Mouse (Mus musculus) induced T-regulatory cell, adult 2 months (primary cell): ENCODE data around the gene Prkcd.

Experiments used
- DNase-seq: peaks from one replicate; pipeline ENCODE4 v3.0.0-alpha.2; 2012; ENCODE audit warnings: low read depth

Gene Prkcd

DNA sequence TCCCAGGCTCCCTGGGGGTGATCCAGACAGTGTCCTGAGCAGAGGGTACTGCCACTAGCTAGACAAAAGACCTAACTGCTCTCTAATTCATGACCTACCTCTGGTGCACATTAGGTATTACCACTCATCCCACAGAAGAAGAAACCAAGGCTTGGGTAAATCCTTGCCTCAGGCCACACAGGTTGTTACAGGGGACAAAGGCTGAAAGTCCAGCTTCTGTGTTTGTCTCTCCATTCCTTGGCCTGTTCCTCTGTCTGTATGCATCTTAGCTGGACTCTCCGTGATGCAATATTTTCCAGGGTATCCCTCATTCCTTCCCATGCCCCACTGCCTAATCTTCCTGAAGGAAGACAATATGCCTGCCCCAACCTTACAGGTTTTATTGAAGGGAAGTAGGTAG is 8.4 kb upstream of the Prkcd start:
- no peak for DNase-seq

DNA sequence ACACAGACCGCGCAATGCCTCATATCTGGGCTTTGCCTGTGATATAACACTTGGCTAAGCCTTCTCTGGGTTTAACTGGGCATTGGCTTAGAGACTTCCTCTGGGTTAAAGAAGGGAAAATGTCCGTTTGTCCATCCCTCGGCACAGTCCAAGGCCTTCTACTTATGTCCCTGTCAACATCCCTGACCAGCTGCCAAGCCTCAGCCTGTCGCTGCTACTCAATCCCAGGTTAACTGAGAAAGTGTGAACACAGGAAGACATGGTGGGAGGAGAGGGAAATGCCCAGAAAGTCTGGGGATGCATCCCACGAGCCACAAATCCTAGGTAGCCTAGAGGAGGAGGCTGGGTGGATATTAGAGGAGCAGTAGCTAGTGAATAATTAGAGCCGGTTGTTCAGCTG is 7.7 kb upstream of the Prkcd start:
- no peak for DNase-seq

DNA sequence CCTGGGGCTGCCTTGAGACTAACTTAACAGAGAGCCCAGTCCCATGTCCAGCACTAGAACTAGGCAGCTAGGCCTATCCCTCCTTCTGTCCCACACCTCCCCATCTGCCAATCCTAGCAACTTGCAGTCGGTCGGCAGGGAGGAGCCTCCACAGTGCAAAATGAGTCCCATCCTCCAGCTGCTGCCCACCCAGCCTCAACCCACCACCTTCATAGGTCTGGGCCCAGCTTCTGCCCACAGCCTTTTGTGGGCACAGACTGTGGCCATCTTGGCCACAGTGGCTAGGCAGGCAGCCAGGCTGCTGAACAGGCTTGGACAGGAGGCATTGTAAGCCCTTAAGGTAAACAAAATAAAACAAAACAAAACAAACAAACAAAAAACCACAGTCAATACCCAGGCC is 5.8 kb upstream of the Prkcd start:
- no peak for DNase-seq

DNA sequence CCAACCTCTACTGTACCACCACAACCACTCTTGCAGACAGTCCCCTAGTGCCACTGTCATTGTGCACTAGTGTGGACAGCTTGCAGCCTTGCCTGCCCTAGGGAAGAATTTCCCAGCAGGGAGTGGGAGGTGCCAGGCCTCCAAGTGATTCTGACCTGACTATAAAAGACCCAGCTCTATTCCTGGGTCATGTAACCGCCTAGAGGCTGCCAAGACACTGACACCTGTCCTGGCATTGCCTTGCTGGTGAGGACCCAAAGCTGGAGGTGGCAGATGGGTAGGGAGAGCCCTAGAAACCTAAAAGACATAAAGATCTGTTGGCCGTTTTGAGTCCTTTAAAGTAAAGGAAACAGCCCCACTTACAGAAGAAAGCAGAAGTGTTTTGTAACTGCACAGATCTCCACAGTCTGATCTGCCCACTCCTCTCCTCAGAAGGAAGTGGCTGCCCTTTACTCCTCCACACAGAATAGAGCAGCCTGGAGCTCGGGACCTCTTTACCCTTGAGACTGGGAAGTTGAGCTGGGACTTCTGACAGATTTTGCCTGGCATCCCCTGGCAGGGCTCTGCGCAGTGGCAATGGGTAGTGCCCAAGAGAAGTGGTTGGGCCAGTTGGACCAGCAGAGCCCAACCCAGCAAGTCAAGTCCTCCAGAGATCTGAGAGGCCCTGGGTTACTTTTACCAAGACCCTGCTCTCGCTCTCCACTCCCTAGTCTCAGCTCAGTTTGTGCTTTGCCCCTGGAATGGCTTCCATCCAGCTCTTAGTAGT is 5.0 kb upstream of the Prkcd start:
- DNase-seq = no peak

DNA sequence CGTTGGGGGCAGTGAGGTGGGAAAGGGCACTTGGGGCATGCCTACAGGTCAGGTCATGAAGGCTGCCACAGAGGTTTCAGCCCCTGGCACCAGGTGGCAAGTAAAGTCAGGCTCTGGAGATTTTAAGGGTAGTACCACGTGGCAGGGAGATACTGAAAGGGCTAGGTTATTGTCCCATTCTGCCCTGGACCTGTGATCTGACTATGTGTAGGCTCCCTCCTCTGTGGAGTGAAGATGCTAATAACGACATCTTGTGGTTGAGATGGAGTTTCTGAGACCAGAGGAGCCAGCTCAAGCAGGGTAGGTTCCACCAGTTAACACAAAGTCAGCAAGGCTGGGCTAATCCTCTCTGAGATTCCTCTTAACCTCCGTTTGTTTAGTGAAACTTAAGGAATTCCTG is 3.8 kb upstream of the Prkcd start:
- DNase-seq = no peak

DNA sequence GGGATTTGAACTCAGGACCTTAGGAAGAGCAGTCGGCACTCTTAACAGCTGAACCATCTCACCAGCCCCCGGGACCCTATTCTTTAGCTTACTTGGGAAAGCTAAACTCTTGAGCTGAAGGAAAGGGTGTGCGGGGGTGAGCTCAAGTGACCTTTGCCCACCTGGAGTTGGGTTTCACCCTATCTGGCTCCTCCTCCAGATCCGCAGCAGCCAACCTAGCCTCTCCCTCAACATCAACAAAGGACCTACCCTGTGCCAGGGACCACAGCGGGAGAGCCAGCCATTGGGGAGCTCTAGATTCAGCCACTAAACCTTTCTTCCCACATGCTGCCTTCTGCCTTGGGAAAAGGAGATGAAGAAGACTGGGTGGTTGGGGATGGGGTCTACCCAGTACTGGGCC is 2.2 kb upstream of the Prkcd start:
- DNase-seq = no peak

DNA sequence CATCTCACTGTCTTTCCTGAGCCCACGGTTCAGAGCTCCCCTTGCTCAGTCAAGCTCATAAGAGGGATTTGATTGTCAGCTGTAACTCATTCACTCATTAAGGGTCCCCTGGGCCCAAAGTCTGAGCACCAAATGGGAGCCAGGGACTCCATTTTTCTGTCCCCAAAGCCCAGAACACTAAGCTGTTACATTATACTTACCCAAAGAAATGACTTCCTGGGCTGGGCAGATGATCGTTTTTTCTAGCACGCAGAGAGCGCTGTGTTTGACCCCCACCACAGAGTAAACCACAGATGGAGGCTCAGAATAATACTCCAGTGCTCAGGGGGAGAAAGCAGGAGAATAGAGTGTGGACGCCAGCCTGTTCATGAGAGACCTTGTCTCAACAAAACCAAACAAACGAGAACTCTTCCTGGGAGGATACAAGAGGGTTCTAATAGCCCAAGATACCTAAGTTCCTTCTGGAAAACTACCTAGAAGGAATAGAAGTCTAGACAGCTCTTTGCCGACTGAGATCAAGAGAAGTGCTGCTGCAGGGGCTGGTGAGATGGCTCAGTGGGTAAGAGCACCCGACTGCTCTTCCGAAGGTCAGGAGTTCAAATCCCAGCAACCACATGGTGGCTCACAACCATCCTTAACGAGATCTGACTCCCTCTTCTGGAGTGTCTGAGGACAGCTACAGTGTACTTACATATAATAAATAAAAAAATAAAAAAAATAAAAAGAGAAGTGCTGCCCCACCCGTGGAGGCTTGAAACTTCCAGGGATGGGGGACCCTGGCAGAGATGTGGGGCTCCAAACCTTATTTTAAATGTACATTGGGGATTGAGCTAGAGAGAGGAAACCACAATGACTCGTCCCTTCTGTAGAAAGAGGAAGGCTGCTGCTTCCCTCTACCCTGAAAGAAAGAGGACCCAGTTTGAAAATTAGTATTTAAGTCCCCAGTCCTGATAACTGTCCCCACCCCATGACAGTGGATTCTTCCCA is 1.0 kb upstream of the Prkcd start:
- DNase-seq = peak; percentile 17

DNA sequence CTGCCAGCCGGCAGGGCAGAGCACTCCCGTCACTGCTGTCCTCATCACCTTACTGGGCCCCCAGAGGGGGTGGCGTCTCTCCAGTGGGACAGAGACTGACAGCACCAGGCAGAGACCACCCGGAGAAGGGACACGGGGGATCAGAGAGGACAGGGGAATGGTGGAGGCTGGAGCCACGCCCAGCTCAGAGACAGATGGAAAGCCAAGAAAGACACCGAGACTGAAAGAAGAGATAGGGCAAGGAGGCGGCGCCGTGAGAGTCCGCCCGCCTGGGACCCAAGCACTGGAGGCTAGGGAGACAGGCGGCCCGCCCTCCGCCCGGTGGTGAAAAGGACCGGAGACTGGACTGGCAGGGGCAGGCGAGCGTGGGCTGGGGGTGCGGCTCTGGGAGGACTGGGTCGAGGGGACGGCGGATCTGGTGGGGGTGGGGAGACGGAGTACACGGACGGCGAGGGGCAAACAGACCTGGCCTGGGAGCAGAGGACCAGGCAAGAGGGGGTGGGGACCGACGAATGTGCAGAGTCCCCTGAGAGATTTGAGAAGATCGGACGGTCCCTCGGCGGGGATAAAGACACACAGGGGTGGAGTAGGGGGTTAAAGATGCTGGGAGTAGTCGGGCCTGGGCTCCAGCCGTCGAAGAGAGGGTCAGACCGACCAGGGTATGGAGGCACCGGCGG is 741 bp downstream of the Prkcd start:
- DNase-seq = peak; percentile 71

DNA sequence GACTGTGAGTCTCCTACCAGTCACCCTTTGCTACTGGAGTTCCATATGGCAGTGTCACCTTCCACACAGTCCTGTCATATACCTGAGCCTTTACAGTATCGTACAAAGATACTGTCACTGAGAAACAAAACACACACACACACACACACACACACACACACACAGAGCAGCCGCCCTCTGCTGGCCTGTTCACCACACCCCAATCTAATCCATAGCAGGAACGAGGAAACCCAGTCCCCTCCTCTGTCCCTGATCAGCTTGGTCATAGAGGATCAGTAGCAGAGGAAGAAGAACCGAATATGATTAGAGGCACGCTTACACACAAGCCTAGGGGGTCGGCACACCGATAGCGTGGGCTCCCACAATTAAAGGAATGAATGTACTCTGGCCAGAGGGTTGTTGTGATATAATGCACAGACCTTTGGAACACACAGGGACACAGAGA is 1.7 kb downstream of the Prkcd start:
- DNase-seq = peak; percentile 38

DNA sequence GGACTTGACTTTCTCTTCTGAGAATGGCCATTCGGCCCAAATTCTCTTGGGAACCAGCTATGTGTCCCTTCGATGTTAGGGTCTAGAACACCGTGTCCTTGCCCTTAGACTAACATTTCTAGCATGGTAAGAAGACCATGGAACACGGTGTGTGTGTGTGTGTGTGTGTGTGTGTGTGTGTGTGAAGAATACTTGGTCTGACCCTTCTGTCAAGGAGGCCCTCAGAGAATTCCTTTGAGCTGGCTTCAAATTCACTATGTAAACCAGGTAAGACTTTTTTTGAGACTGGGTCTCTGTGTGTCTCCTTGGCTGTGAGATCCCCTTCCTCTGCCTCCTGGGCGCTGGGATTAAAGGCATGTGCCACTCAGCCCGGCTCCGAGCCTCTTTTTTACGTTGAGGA is 3.5 kb downstream of the Prkcd start:
- DNase-seq = no peak

DNA sequence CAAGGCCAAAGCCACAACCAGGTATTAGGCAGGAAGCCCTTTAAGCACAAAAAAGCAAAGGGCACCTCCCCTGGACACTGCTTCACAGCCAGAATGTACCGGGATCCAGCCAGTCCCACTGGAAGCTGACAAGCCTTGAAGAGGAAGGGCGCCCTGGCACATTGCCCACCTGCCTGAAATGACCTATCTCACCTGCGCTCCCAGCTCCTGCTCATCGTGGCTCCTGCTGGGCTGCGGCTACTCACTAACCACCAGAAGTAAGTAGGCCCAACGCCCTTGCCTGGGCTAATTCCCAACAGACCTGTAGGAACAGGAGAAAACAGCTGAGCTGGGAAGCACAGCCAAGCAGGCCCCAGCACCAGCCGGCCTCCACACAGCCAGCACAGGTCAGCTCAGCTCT is 3.9 kb downstream of the Prkcd start:
- no peak for DNase-seq

DNA sequence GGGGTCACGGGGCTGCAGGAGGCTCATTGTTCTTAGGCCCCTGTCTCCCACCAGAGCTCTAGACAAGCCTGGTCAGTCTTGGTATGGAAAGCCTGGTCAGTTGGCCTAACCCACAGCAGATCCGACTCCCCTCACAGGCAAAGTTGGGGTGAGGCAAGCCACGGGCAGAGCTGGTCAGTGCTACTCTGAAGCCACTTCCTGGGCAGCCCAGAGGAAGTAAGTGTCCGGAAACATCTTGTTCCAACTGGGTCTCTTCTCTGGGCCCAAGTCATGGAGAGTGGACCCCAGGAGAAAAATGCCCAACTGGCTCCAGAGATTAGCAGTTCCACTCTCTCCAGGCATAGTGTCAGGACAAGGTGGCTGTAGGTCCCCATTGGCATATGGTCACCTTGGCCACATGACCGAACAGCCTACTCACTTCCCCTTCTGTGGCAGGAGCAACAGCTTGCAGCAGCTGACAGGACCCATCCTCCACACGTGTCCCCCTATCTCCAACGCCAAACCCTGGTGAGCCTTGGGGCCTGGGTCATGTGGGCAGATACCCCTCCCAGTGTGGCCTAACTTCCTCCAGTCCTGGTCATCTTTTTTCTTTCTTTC is 5.9 kb downstream of the Prkcd start:
- no peak for DNase-seq

DNA sequence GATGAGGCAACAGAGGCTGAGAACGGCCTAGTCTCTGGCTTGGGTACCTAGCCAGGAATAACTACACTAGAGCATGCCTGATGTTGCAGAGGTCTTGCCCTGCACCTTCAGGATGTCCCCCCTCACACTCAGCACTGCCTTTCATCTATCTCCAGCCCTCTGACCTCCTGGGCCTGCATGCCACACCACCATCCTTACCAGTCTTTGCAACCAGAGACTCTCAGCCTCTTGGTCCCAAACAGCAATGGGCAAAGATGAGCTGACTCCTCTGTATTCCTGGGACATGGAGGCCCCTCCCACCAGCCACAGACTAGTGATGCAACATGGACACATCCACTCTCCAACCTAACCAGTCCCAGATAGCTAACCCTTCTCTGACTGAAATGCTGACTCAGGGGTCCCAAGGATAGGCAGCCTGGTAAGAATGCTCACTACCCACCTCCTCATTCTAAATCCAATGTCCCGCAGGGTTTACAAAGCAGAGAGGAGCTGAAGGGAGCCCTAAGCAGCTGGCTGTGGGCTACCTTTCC is 7.2 kb downstream of the Prkcd start:
- no peak for DNase-seq

DNA sequence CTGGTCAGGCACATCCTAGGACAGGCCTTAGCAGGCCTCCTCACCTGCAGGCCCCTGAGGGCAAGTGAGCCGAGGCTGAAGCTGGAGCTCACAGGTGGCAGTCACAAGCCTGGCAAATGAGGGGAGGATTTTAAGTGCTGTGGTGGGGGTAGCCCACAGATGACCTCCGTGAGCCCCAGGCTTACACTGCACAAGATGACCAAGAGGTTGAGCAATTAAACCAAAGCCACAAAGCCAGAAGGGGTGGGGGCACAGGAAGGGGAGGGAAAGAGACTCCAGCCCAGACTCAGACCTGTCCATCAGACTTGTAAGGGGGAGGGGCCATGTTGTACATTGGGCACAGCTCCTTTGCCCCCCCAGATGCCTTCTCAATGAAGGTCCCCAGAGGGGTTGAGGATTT is 9.3 kb downstream of the Prkcd start:
- no peak for DNase-seq

DNA sequence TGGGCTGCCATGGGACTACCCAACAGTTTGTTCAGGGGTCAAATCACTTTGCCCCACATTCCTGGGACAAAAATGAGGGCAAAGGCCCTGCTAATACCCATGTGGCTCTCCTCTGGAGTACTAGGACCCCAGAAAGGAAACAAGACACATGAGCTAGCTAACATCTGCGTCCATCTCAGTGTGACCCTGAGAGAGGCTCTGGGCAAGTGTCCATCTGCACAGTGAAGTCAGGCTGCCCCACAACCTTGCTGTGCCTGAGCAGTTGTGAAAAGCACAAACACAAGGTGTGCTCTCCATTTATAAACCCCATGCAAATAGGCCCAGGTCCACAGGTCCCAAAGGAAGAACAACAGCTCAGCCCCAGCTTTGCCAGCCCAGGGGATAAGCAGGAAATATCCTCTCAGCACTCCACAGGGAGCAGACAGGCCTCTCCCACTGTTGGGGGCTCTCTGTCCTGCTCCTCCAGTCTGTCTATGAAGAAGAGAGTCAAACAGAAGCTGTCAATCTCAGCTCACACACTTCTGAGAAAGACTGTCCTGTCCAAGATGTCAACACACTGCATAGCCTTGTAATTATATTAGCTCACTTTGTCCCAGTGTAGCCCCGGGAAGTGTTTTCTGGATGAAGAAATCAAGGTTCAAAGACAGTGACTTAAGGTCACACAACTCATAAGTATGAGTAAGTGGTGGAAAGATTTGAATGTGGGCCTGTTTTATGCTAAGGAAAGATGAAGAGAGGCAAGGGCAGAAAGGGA is 12.9 kb downstream of the Prkcd start:
- DNase-seq = no peak

DNA sequence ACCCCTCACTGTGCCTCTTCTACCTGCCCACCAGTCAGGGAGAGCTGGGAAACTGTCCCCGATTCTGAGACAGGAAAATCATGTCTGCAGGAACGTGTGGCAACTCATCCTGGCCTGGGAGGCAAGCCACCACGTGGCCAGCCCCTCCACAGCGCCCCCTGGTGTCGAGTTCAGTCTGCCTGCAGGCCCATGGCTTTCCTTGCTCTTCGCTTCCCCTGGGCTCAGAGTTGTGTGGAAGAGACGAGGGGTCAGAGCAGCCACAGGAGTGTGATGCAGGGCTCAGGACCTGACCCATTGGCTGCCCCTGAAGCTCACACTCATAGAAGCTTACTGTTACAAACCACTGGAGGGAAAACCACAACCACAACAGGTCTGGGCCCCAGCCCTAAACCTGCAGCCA is 13.5 kb downstream of the Prkcd start:
- DNase-seq = peak; percentile 74

DNA sequence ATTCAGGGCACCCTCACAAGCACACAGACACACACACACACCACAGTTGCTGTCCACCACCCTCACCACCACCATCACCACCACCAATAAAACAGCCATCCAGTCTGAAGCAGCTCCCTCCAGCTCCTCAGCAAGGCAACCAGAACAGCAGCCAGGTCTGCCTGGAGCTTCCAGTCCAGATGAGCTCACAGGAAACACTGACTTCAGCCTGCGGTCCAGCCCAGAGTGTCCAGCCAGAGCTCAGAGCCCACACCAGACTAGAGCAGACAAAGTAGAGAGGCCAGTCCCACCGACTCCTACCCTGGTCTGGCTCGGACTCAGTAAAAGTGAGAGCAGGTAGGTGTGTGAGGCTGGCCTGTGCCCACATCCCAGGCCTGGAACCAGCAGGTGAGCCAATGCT is 15.1 kb downstream of the Prkcd start:
- no peak for DNase-seq

DNA sequence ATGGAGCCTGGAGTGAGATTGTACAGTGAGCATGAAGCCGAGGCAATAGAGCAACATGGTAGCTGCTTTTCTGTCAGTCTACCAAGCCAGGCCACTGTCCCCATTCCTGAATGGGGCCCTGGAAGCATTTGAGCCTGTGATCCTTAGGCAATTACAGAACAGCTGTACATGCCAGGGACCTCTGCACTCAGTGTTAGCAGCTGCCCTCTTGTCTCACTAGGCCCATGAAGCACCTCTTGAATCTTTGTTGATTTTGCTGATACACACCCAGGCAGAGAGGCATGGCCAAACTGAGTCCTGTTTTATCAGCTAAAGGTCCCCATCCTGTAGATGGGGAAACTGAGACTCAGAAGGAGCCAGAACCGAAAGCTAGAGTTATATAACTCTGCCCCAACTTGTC is 15.7 kb downstream of the Prkcd start:
- no peak for DNase-seq

DNA sequence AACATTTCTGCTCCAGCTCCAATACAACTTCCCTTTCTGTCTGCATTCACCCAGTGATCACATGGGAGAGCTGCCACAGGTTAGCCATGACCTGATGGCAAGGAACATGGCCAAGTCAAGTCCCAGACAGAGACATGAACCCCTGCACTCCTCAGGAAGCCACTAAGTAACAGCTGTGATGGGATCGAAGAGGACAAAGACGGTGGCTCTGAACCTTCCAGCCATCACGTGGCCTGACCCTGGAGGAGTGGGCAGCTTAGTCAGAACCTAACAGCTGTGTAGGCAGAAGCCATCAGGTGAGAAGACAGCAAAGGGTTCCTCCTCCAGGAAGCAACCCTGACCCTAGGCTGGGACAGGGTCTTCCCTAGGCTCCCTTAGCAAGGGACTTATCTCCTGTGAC is 16.5 kb downstream of the Prkcd start:
- no peak for DNase-seq

DNA sequence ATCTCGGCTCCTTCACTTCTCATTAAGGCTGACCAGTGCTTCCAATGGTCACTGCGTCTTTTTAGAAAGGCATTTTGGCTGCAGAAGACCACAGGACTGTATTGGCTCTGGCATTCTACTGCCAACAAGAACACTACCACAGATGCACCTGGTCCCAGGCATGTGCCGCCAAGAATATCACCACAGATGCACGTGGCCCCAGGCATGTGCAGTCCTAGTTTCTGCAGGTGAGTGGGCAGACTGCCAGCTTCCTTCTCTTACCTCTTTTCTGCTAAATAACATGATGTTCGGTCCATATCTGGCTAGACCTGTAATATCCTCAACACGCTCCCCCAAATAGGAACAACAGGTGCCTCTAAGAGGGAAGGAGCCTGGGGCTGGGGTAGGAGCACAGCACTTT is 17.8 kb downstream of the Prkcd start:
- DNase-seq = no peak

DNA sequence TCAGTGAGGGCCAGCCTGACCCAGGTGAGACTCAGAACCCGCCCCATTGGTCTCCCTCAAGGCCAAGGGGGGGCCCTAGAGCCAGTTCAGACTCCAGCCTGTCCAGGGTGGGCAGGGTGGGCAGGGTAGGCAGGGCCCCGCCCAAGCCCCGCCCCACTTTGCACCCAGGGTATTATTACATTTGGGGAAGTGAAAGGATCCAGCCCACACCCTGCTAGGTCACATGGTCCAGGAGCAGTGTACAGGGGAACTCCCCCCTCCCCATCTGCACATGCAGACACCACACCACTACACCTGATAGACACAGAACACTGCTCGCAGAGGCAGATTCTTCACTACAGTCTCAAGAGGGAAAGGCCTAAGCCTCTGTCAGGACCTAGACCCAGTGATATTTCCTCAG is 18.3 kb downstream of the Prkcd start:
- DNase-seq = no peak
